Mouse (Mus musculus) ES-E14 (cell line): Measurements from ENCODE around the gene Gm5460.

Experiments used
- CHD2 ChIP-seq: IDR thresholded peaks from 2 replicates; pipeline ENCODE4 v1.6.1; 2014; ENCODE audit warnings: mild to moderate bottlenecking, low read depth, low read length, inconsistent platforms
- HCFC1 ChIP-seq: IDR thresholded peaks from 2 replicates; pipeline ENCODE4 v1.6.1; 2012; ENCODE audit warnings: low read length, inconsistent platforms, borderline replicate concordance; ENCODE audit not compliant: insufficient read depth
- MAFK ChIP-seq: IDR thresholded peaks from 2 replicates; pipeline ENCODE4 v1.6.1; 2014; ENCODE audit warnings: mild to moderate bottlenecking, low read depth, low read length, inconsistent platforms; ENCODE audit not compliant: insufficient read depth
- ZC3H11A ChIP-seq: IDR thresholded peaks from 2 replicates; pipeline ENCODE4 v1.6.1; 2012; ENCODE audit warnings: low read depth, mild to moderate bottlenecking, inconsistent platforms, low read length, borderline replicate concordance
- ZNF384 ChIP-seq: IDR thresholded peaks from 2 replicates; pipeline ENCODE4 v1.6.1; 2012; ENCODE audit warnings: low read depth, low read length, inconsistent platforms

- no peak for TF ChIP-seq ZC3H11A
- no peak for TF ChIP-seq MAFK
- no peak for TF ChIP-seq HCFC1
- no peak for TF ChIP-seq ZNF384
- TF ChIP-seq CHD2 = no peak
Measured at GRCm38 (mm10) chr14:34075346-34075745, 58.8 kb downstream of the Gm5460 start.
